Mouse (Mus musculus): ENCODE results near the gene Pigw.
"Not testable (repeated sequence)": the region's sequence is repeated elsewhere in the genome, so short reads cannot be mapped to it uniquely, and the experiment has no call there.

Pigw gene

DNA sequence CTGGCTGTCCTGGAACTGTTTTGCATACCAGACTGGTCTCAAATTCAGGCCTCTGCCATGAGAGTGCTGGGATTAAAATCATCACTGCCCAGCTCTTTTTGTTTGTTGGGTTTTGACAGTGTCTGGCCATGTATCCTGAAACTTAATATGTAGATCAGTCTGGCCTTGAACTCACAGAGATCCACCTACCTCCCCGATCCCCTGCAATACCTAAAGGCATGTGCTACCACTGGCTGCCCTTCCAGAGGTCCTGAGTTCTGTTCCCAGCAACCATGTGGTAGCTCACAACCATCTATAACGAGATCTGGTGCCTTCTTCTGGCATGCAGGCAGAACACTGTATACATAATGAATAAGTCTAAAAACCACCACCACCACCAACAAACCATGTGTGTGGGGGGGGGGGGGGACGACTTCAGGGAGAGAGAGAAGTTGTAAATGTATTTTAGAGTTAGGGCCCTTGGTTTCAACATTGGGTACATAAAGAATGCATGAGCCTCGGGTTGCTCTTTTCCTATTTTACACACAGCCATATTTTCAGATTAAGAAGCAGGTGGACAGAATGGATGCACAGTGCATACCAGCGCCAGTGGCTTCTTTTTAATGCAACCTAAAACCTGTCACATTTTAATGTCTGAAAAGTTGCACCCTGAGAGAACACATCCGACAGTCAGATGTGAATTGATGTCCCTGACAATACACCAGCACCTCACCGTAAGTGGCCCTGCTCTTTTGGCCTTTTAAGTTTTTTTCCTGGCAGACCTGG is 896 bp downstream of the Pigw start:
- no peak for DNase-seq

- not testable (repeated sequence) for DNase-seq
These were observed 4.1 kb downstream of the Pigw start for GRCm38 (mm10) chr11:84876020-84876419.

DNA sequence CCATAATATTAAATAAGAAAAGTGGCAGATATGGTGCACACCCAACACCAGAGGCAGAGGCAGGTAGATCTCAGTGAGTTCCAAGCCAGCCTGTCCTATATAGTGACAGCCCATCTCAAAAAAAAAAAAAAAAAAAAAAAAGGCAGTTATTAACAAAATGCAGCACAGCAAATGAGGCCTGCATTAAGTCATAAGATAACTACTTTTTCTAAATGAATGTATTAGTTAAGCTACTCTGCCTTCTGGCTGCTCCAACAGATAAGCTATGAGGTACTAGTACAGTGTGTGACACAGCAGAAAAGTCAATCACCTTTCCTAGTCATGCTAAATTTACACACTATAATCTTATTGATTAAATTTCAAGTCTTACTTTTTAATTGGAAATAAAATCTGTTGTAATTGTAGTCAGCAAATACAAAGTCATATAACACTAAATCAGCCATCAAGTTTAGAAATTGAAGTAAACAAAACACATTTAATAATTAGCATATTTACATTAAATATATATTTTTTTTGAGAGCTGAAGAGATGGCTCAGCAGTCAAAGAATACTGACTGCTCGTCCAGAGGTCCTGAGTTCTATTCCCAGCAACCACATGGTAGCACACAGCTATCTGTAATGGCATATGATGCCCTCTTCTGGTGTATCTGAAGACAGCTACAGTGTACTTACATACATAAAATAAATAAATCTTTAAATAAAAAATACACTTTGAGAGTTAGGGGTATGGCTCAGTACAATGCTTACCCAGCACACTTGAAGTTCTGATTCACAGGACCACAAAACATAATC is 6.8 kb downstream of the Pigw start:
- no peak for DNase-seq

GRCm38 (mm10) chr11:84871548-84872069 is 8.5 kb downstream of the Pigw start:
- DNase-seq = no peak

DNA sequence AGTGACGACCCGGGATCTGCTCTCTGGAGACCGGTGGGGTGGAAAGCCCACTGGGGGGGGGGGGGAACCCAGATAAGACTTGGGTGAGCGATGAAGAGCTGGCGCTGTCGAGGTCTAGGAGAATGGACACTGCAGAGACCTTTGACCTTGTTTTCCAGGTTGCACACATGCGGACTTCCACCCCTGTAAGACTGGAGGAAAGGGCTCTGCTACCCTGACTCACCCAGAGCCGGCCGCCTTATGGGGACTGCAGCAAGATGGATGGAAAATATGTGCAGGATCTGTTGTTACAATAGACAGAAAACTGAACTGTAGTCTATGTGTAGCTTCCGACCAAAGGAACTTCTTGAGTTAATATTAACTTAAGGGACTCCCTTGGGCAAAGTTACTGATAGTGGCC is 9.0 kb downstream of the Pigw start:
- DNase-seq = no peak

DNA sequence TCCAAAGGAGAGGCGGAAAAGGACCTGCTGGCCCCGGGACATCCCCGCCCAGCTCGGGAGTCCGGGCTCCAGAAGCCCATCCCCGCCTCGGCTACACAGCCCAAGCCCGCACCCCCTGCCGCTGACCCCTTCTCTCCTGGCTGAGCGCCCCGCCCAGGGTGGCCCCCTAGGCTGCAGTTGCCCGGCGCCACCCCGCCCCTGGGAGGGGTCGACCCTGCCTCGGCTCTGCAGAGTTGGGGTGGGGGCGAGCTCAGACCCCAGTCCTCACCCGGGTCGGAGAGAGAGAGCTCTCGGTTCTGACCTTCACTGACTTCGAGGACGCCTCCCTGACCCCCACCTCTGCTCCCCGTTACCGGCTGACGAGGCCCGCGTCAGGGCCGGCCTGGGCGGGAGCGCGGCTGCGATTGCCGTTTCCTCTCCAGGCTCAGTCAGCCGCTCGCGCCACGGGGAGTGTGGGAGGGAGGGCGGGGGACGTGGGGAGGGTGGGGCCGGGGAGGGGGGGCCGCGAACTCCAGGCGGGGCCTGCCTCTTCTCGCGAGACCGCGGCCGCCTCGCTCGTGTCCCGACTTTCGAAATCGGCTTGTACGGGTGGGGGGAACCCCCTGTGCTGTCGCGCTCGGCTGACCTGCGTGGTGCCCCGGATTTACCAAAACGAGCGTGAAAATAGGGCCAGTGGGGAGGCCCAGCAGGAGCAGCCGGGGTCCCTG is 9.6 kb downstream of the Pigw start, which contains the start of gene Ggnbp2:
Ggnbp2 (minus strand) TSS at position 481 of the 707 bp plus-strand sequence.
- peak; percentile 95 for DNase-seq

- DNase-seq = peak; percentile 95 to 96
These were observed 10.4 kb downstream of the Pigw start for GRCm38 (mm10) chr11:84869537-84870232.

- peak; percentile 19 to 22 for DNase-seq
These were observed 11.3 kb downstream of the Pigw start for GRCm38 (mm10) chr11:84868786-84869259.

GRCm38 (mm10) chr11:84867586-84867985 is 12.5 kb downstream of the Pigw start:
- DNase-seq = no peak

DNA sequence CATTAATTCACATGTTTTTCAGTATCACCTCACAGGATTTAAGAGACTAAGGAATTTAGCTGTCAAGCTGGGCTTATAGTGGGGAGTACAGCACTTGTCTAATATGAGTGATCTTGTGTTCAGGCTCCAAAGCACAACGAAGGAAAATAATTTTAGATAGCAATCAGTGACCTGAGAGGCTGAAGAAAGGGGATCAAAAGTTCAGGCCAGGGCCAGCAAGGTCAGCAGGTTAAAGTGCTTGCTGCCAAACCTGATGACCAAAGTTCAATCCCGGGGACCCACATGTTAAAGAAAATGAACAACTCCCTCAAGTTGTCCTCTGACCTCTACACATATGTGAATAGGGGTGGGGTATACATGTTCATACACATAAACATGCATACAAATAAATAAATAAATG is 14.8 kb downstream of the Pigw start:
- DNase-seq = no peak

GRCm38 (mm10) chr11:84855285-84855684 is 24.8 kb downstream of the Pigw start:
- no peak for DNase-seq

GRCm38 (mm10) chr11:84847475-84848090 is 32.5 kb downstream of the Pigw start:
- no peak for DNase-seq

DNA sequence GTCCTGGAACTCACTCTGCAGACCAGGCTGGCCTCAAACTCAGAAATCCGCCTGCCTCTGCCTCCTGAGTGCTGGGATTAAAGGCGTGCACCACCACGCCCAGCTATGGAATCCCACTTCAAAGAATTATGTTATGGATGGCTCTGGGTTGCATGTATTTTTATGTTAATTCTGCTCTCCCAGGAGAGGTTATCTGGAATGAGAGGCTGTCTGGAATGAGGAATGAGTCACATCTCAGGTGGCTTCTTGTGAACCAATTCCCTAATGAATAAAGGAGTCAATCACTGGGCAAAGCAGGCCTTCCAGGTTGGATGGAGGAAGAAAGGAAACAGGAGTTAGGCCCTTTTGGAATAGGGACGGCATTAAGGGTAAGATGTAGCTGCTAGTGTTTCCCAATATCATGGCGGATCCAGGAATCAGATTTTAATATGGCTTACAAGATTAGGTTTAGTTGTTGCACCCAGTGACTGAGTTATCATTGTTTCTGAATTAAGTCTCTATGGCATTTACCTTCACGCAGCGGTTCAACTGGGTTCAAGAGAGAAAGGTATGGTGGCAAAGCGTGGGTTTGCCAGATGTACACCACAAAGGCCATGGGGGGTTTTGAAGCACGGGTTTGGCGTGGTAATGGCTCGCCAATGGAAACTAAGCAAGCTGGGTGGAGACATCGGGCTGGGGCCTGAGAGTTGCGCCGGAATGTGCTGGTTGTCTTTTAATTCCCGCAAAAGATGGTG is 33.2 kb downstream of the Pigw start:
- no peak for DNase-seq

DNA sequence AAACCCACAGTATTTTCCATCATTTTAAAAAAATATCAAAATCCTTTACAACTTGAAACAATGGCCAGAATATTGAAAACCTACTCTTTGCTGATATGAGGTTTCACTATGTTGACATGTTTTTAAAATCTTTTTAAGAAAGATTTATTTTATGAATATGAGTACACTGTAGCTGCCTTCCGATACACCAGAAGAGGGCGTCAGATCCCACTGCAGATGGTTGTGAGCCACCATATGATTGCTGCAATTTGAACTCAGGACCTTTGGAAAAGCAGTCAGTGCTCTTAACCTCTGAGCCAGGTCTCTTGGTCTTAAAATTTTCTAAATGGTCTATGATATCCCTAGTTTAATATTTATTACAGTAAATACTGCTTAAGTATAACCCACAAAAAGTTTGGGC is 40.8 kb downstream of the Pigw start:
- peak in 1 of 2 experiments; percentile 11 for DNase-seq

DNA sequence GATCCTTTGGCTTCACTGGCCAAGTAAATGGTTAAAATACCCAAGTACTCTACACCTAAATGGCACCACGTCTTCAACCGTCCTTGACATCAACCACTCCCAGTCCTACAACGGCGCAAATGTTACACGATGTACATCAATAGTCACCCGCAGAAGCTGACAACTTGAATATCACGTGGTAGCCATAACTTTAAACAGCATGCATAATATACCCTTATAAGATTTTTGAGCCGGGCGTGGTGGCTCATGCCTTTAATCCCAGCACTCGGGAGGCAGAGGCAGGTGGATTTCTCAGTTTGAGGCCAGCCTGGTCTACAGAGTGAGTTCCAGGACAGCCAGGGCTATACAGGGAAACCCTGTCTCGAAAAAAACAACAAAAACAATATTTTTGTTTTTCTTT is 50.6 kb downstream of the Pigw start:
- not testable (repeated sequence) for DNase-seq

DNA sequence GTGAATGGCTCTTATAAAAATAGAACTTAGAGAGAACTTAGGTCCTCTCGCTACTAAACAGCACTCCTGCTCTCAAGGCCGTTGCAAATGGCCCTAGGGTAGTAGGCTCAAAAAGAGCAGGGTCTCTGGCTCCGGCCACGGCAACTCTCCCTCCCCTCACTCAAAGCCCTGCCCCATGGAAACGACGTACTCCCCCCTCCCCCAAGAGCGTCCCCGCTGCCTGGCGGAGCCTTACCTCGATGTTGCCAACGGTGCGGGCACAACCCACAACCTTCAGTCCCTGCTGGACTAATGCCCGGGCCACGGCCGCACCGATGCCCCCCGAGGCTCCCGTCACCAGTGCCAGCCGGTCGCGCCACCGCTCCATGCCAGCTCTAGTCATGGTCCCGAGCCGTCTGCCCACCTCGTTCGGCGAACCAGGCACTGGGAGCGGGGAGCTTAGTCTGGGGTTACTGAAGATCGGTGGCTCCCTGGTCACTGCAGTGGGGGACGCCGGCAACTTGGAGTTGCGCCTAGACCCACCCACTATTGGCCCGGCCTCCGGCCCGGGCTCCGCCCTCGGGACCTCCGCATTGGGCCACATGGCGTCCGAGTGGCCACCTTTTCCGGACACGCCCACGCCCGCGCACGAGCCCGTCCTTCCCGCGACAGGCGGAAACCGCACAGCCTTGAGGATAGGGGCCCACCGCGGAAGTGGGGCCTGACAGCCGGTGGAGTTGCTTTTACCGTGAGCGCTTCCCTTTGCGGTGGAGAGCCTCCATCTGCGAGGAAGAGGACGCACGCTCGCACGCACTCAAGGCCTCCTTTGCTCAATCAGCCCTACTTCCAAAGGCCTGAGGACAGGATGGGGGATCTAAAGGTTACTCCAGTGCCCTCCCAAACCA is 51.3 kb downstream of the Pigw start, which contains the start of gene Dhrs11:
Dhrs11 (minus strand) TSS at position 479 of the 884 bp plus-strand sequence.
- DNase-seq = peak; percentile 87

- DNase-seq = peak in 1 of 2 experiments; percentile 10
These were observed 52.1 kb downstream of the Pigw start for GRCm38 (mm10) chr11:84827901-84828503.

DNA sequence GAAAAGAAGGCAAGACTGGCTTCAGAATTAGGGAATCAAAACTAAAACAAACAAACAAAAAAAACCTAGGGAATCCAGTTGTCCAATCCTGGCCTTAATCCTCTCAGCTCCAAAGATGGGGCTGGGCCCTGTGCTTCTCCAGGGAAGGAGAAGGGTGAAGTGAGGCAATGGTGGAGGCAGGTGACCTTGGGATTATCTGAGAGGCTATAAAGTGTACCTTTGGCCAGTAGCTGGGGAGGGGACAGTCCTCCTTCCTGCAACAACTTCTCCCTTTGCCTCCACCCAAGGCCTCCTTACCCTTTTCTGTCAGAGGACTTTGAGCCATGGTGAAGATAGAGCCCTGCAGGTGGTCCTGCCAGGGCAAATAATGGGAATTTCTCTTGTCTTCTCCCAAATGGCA is 52.6 kb downstream of the Pigw start:
- DNase-seq = no peak
